Mouse (Mus musculus) C2C12 (cell line): ENCODE data around the gene Pls3. TPM values are rescaled to one million over a fixed set of nuclear protein-coding genes. Genes with fewer than 3 reads are reported as not detected.

Experiments used
- H3K27me3 ChIP-seq: one replicate; pipeline ENCODE4 v1.6.1; 2011; ENCODE audit not compliant: control insufficient read depth, insufficient read depth, insufficient read length
- H3K36me3 ChIP-seq: one replicate; pipeline ENCODE4 v1.6.1; 2011; ENCODE audit not compliant: control insufficient read depth, insufficient read depth
- H3K4me3 ChIP-seq: one replicate; pipeline ENCODE4 v1.5.1; 2011; ENCODE audit warnings: mild to moderate bottlenecking, control low read depth; ENCODE audit not compliant: poor library complexity, insufficient read depth, severe bottlenecking
- H3K79me2 ChIP-seq: one replicate; pipeline ENCODE4 v1.6.1; 2011; ENCODE audit not compliant: control insufficient read depth, insufficient read depth
- H3K79me3 ChIP-seq: one replicate; pipeline ENCODE4 v1.6.1; 2011; ENCODE audit warnings: low read depth, control low read depth
- H3ac ChIP-seq: one replicate; pipeline ENCODE3; 2011; ENCODE audit warnings: low read depth; ENCODE audit not compliant: control insufficient read depth, insufficient read length
- CEBPB ChIP-seq: IDR thresholded peaks from one replicate; pipeline ENCODE4 v1.6.1; 2011; ENCODE audit warnings: low read depth, mild to moderate bottlenecking, control low read depth, moderate library complexity
- CTCF ChIP-seq: IDR thresholded peaks from one replicate; pipeline ENCODE4 v1.5.1; 2011; ENCODE audit not compliant: control insufficient read depth, insufficient read depth, insufficient read length
- FOSL1 ChIP-seq: IDR thresholded peaks from one replicate; pipeline ENCODE4 v1.8.0; 2011; ENCODE audit warnings: mild to moderate bottlenecking, low read length; ENCODE audit not compliant: poor library complexity, insufficient read depth, severe bottlenecking
- MAX ChIP-seq: IDR thresholded peaks from one replicate; pipeline ENCODE4 v1.6.1; 2011; ENCODE audit warnings: mild to moderate bottlenecking, control low read depth
- MYOD1 ChIP-seq: IDR thresholded peaks from one replicate; pipeline ENCODE4 v1.6.1; 2011; ENCODE audit warnings: low read depth; ENCODE audit not compliant: control insufficient read depth, insufficient read length
- MYOG ChIP-seq: IDR thresholded peaks from one replicate; pipeline ENCODE4 v1.6.1; 2011; ENCODE audit not compliant: control insufficient read depth, insufficient read length; ENCODE audit errors: extremely low read depth
- USF1 ChIP-seq: IDR thresholded peaks from one replicate; pipeline ENCODE4 v1.6.1; 2011; ENCODE audit warnings: low read depth, mild to moderate bottlenecking, control low read depth, moderate library complexity
- polyA plus RNA-seq: library from polyadenylated mRNA; unstranded; fragments of >200 nt; fragmentation: generic; extraction: Trizol; gene quantifications from one replicate; pipeline ENCODE4 v1.2.1, GENCODE M21; 2012; ENCODE audit warnings: missing spikeins

Pls3 gene
- polyA plus RNA-seq, 1 experiment, result 90.0 TPM

DNA sequence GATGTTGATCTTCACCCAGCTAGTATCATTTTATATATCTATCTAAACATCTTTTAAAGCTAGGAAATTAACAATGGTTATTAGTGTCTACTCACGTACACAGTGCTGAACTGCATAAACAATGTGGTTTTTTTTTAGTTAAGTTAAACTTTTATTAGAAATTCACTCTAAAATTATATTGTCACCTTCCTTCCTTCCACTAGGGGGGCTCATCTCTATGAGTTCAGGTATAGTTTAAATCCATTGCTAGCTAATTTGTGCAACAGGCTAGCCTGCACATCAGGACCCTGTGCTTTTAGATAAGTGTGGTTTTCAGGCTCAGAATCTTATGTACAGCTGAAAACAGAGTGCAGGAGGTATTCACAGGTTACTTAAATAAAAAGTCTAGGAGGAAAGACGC lies 3.1 kb downstream of the Pls3 start:
- no peak overlapping the region for H3K4me3 ChIP-seq
- H3K79me2 ChIP-seq, result peaks cover 80% of the 10 kb centered on the region
- TF ChIP-seq MAX, result no peak
- TF ChIP-seq CEBPB, result no peak
- H3K79me3 ChIP-seq, result peaks cover 74% of the 10 kb centered on the region
- H3K27me3 ChIP-seq, result no peaks in the 10 kb centered on the region
- peaks cover 12% of the 10 kb centered on the region for H3K36me3 ChIP-seq
- no peak overlapping the region for H3ac ChIP-seq

DNA sequence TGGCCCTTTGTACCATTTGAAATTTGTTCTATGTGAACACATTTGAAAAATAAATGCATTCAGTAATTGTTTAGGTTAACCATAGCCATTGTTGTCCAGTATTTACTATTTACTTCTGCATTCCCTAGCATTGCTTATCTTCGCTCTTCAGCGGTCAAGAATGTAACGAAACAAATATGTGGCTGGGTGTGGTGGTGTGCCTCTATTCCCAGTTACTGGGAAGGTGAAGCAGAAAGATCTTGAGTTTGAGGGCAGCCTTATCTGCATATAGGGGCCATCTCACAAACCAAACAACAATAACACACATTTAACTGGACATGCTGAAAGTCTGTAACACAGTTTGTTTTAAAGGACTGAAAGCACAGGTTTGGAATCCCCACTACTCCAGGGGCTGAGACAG lies 13.3 kb downstream of the Pls3 start:
- Histone ChIP-seq H3K79me2 (peaks cover 99% of the 10 kb centered on the region), H3K79me3 (peaks cover 76% of the 10 kb centered on the region), H3K27me3 (no peaks in the 10 kb centered on the region), H3K36me3 (no peaks in the 10 kb centered on the region), H3K4me3 (no peak overlapping the region), H3ac (no peak overlapping the region)
- TF ChIP-seq CTCF (no peak), FOSL1 (no peak), CEBPB (no peak), MYOG (no peak), MYOD1 (no peak), USF1 (no peak), MAX (no peak)

DNA sequence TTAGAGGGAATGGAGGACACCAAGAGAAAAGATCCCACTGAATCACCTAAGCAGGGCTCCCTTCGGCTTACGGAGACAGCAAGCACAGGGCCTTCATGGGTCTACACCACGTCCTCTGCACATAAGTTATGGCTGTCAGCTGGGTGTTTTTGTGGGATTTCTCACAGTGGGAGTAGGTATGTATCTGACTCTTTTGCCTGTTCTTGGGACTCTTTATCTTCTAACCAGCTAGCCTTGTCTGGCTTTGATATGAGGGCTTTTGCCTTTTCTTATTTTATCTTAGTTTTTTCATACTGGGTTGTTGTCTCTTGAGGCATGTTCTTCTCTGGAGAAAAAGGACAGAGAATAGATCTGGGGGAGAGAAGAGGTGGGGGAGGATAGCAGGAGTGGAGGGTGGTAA lies 20.7 kb downstream of the Pls3 start:
- Histone ChIP-seq H3ac (no peak overlapping the region), H3K79me2 (peaks cover 99% of the 10 kb centered on the region), H3K4me3 (no peak overlapping the region), H3K79me3 (peaks cover 78% of the 10 kb centered on the region), H3K27me3 (no peaks in the 10 kb centered on the region), H3K36me3 (no peaks in the 10 kb centered on the region)
- no peak for TF ChIP-seq MYOD1
- no peak for TF ChIP-seq FOSL1
- TF ChIP-seq CEBPB, result no peak
- TF ChIP-seq MAX, result no peak
- no peak for TF ChIP-seq CTCF
- TF ChIP-seq USF1, result no peak
- no peak for TF ChIP-seq MYOG

DNA sequence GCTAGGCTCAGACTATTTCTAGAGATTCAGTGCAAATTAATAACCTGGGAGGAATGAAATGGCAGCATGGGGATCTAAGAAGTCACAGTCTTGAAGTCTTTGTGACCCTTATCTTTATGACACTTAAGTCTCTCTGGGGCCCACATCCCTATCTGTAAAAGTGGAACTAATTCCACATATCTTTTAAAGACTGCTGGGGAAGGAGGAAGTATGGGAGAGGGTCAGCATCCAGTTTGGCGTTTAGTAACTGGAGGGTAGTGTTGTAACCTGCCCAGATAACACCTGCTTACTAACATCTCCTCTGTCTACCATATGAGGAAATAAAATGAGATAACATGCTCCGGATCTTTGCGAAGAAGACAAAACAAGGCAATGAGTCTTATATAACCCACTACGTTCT lies 30.7 kb downstream of the Pls3 start:
- Histone ChIP-seq H3K79me3 (peaks cover 66% of the 10 kb centered on the region), H3ac (no peak overlapping the region), H3K79me2 (peaks cover 83% of the 10 kb centered on the region), H3K27me3 (no peaks in the 10 kb centered on the region), H3K4me3 (no peak overlapping the region), H3K36me3 (peaks cover 4% of the 10 kb centered on the region)
- TF ChIP-seq FOSL1 (no peak), MYOG (no peak), CEBPB (no peak), CTCF (no peak), USF1 (no peak), MYOD1 (no peak), MAX (no peak)

DNA sequence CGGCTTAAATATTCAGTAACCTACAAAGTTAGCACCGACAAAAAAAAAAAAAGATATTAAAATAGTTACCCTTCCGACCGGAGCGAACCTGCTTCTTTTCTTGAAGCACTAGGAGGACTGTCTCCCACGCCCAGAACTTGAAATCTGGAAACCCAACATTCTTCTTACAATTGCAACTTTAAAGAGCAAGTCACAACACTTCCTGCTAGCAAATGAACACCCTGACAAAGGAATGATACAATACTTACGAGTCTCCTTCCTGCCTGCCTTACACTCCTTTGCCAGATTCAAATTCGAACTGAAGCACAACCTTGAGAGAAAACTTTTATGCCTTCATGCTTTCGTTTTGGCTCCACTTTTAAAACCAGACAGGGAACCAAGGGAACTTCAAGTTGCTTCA lies 32.1 kb downstream of the Pls3 start:
- Histone ChIP-seq H3K79me3 (peaks cover 62% of the 10 kb centered on the region), H3K27me3 (no peaks in the 10 kb centered on the region), H3ac (no peak overlapping the region), H3K4me3 (no peak overlapping the region), H3K36me3 (peaks cover 8% of the 10 kb centered on the region), H3K79me2 (peaks cover 83% of the 10 kb centered on the region)
- TF ChIP-seq FOSL1 (no peak), CEBPB (no peak), CTCF (no peak), MYOG (no peak)

DNA sequence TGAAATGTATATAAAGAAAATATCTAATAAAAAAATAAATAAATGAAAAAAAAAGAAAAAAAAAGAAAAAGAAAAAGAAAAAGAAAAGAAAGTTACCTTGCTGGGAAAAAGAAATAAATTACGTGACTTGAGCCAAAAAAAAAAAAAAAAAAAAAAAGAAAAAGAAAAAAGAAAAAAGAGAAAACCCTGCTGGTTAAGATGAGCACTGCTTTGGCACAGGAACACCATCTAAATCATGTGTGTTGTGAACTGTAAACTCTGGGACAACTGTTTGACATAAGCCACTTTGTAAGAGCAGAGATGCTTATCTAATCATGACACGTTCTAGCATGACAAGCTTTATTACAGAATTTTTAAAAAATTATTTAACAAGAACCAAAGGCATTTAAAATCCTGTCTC lies 32.9 kb downstream of the Pls3 start:
- Histone ChIP-seq H3K4me3 (no peak overlapping the region), H3K36me3 (peaks cover 8% of the 10 kb centered on the region), H3K79me2 (peaks cover 83% of the 10 kb centered on the region), H3K27me3 (no peaks in the 10 kb centered on the region), H3K79me3 (peaks cover 64% of the 10 kb centered on the region), H3ac (no peak overlapping the region)
- TF ChIP-seq MYOG, result no peak
- no peak for TF ChIP-seq CEBPB
- no peak for TF ChIP-seq USF1
- no peak for TF ChIP-seq FOSL1
- TF ChIP-seq MAX, result no peak
- no peak for TF ChIP-seq CTCF
- no peak for TF ChIP-seq MYOD1
